Mouse (Mus musculus): ENCODE results near the gene Mtcl1. TPM values are rescaled to one million over a fixed set of nuclear protein-coding genes. Genes with fewer than 3 reads are reported as not detected.

The Mtcl1 gene
- total RNA-seq, 2 experiments from 2014 or later, result 30.7 to 37.8 TPM

DNA sequence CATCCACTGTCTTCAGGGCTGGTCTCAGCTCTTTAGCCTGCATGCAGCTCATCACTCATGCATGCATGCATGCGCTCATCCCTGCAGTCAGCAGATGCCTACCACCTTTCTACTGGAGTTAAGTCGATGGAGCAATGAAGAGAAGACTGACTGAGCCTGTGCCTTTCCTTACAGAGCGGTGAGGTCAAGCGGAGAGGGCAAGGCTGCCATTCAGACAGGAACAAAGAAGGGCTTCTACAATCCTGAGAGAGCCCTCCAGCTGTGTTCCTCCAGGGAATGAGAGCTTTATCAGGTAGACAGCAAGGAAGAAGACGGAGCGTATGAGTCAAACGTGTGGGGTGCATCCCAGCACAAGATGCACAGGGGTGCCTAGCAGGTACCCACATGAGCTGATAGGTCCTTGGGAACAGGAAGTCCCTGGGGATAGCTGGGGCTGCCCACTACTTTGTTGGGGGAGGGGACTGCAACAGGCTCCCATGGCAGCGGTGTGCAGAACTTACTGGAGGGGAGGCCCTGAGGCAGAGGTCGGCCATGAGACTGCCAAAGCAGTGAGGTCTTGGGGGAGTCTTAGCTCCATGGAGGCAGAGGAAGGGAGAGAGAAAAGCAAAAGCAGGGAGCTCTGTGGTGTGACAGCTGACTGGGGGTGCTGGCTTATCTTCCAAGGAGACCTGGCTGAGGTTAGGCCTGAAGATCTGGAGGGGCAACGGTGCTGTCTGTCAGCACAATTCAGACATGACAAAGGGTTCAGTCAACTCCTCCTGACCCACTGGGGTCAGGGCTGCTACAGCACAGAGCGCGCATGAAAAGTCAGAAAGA lies 37.2 kb downstream of the Mtcl1 start:
- DNase-seq (ENCODE audit: extremely low spot score in 1 of 2, low spot score in 1 of 2), result no peak

- no peak for DNase-seq (ENCODE audit: extremely low spot score in 1 of 2, low spot score in 1 of 2)
These were observed 38.6 kb downstream of the Mtcl1 start for GRCm38 (mm10) chr17:66410884-66411426.

DNA sequence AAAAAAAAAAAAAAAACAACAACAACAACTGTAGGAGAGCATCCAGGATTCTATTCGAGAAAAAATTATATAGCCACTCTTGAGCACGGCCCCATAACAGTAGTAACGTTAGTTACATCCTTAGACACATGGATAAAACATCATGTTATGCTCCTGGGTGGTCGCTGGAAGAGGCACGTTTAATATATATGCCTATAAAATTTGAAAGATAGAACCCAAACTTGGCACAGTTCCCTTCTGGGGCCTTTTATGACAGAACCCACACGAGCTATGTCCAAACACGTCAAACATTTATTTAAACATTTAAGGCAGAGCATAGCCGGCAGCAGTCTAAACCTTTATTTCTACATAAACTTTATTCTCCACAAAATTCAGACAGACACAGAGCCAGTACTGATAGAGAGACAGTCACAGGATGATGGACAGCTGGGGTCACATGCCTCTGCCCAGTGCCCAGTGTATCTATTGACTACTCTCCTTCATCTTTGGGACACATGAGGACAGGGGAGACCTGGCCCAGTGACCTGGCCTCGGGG lies 40.4 kb downstream of the Mtcl1 start:
- DNase-seq (ENCODE audit: extremely low spot score in 1 of 2, low spot score in 1 of 2), result no peak

DNA sequence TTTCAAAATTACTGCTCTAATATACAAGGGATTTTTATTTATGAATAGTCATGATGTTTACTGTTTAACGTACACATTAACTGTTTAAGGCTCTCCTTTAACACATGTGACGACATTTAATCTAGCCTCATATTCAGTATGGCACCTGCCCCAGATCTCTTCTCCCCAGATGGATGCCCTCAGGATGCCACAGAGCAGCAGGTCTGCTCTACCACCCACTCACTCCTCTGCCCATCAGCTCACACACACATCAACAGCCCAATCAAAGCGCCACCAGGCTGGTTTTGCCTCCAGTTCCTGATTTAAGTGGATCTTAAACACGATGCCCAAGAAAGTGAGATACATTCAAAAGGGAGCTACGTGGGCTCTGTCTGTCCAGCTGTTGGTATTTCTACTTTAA lies 41.1 kb downstream of the Mtcl1 start:
- DNase-seq (ENCODE audit: extremely low spot score in 1 of 2, low spot score in 1 of 2), result no peak

- no peak for DNase-seq (ENCODE audit: extremely low spot score in 1 of 2, low spot score in 1 of 2)
These were observed 41.7 kb downstream of the Mtcl1 start for GRCm38 (mm10) chr17:66407833-66408232.

DNA sequence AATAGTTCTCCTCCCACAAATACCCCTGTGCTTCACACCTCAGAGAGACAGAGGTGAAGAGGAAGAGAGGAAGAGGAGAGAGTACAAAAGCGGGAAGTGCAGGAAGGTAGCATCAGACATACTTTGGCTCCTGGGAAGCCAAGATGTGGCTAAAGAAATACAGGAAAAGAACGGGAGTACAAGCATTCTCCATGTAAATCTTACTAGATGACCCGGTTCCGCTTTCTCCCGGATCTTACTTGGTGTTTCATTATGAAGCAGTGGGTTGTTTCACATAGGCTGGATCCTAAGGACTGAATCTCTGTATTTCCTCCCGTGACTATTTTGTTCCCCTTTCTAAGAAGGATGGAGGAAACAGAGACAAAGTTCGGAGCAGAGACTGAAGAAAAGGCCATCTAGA lies 43.9 kb downstream of the Mtcl1 start:
- no peak for DNase-seq (ENCODE audit: extremely low spot score in 1 of 2, low spot score in 1 of 2)

DNA sequence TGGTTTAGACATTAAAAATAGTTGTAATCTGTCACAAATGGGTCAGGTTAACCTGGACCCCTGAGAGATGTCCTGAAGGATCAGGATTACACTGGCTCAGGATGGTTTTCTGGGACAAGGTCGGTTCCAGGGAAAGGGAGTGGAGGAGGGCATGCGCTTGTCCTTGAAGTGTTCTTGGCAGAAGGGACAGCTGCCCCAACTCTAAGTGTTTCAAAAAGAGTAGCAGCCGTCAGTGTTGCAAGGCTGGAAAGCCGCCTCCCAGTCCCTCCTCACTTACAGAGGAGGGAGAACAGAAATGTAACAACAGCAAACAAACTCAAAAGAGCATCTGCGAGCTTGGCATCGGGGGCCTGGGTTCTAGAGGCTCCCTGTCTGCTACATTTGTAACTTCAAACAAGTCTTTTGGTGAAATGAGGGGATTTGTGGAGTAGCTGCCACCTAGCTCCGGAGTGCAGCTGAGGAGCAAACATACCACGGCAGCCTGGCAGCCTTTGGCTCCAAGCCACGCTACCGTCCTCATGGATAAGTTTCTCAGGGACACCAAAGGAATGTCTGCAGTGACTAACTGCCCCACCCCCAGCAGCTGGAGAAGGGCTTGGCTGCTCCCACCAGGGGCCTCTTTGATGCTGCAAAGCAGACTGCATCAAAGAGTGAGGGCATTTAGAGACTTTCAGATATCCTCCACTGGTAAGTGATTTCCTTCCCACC lies 44.5 kb downstream of the Mtcl1 start:
- DNase-seq (ENCODE audit: extremely low spot score in 1 of 2, low spot score in 1 of 2), result peak in 1 of 2 experiments; percentile 14

GRCm38 (mm10) chr17:66402791-66403470 lies 46.6 kb downstream of the Mtcl1 start:
- no peak for DNase-seq (ENCODE audit: extremely low spot score in 1 of 2, low spot score in 1 of 2)

- no peak for DNase-seq (ENCODE audit: extremely low spot score in 1 of 2, low spot score in 1 of 2)
These were observed 47.8 kb downstream of the Mtcl1 start for GRCm38 (mm10) chr17:66401596-66402265.

- no peak for DNase-seq (ENCODE audit: extremely low spot score in 1 of 2, low spot score in 1 of 2)
These were observed 49.8 kb downstream of the Mtcl1 start for GRCm38 (mm10) chr17:66399780-66400179.

DNA sequence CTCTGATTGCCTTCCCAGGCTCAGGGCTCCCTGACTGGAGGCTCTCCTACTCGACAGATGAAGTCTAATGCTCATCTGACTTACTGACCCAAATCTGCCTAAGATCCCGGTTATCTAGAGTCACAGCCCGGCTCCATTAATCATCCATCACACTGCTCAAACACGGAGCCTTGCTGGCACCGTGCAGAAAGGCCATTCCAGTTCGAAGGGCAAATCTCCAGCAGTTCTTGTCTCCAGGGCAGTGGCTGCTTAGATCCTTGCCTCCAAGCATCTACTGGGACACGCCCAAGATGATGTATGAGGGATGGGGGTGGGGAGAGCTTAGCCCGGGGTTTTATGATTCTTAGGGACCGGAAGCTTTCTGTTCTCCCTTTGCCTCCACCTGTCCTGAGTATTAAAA lies 55.0 kb downstream of the Mtcl1 start:
- no peak for DNase-seq (ENCODE audit: extremely low spot score in 1 of 2, low spot score in 1 of 2)

- no peak for DNase-seq (ENCODE audit: extremely low spot score in 1 of 2, low spot score in 1 of 2)
These were observed 61.2 kb downstream of the Mtcl1 start for GRCm38 (mm10) chr17:66388307-66388706.

- no peak for DNase-seq (ENCODE audit: extremely low spot score in 1 of 2, low spot score in 1 of 2)
These were observed 68.2 kb downstream of the Mtcl1 start for GRCm38 (mm10) chr17:66381338-66381737.

DNA sequence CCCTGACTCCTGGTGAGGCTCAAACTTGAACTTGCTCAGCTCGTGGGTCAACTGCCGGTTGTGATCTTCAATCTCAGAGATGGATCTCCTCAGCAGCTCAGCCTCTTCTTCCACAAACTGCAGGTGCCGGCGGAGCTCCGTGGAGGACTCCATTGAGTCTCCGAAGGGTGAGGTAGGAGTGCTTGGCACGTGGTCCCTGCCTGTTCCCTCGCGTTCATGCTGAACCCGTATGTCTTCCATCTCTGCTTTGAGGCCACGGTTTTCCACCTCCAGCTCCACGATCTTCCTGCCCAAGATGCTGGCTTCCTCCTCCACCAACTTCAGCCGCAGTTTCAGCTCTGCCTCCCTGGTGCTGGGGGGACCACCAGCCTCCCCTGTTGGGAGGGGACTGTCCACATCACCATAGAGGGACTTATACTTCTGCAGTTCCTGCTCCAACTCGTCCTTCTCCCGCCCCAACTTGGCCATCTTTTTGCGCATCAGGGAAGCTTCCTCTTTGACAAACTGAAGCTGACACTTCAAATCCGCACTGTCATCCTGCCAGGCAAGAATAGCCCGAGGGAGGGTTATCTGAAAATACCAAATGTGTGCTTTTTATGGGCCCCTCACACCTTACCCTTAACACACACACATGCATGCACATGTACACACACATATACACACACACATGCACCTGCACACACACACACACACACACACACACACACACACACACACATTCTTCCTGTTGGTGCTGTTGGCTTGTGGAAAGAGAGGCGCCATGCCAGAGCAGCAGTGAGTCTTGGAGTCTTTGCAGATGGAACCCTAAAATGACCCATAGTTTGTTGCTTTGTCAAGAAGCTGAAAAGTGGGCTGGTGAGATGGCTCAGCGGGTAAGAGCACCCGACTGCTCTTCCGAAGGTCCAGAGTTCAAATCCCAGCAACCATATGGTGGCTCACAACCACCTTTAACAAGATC lies 69.4 kb downstream of the Mtcl1 start:
- DNase-seq (ENCODE audit: extremely low spot score in 1 of 2, low spot score in 1 of 2), result no peak

DNA sequence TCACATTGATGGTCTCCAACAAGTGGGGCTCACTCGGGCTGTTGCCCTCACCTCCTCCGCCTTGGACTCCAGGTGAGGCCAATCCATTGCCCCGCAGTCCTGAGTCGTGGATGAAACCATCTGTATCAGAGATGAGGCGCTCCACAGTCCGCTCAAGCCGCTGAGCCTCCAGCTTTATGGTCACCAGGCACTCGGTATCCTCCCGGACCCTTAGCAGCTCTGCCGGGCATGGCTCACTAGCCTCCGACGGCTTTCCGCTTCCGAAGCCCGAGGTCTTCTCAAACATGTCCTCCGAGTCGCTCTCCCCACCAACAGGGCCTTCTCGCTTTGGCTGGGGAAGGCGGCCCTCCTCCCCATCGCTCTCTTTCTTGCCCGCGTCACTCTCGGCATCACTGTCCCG lies 70.2 kb downstream of the Mtcl1 start:
- DNase-seq (ENCODE audit: extremely low spot score in 1 of 2, low spot score in 1 of 2), result no peak

GRCm38 (mm10) chr17:66378127-66378526 lies 71.4 kb downstream of the Mtcl1 start:
- no peak for DNase-seq (ENCODE audit: extremely low spot score in 1 of 2, low spot score in 1 of 2)

- no peak for DNase-seq (ENCODE audit: extremely low spot score in 1 of 2, low spot score in 1 of 2)
These were observed 74.8 kb downstream of the Mtcl1 start for GRCm38 (mm10) chr17:66374633-66375272.

DNA sequence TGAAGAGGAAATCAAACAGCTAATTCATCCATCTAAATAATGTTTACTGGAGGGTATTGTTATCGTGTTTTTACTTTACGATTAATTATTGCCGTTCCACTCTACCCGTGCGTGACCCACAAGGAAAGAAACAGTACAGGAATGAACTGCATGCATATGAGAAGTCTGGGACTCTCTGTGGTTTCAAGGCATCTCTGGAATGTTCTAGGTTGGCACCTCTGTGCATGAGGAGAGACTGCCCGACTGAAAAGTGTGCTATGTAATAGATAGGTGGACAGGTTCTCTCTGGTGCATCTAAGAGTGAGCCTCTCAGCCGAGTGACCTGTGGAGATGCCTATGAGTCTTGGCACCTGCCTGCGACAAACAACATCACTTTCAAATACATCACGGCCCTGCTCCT lies 78.7 kb downstream of the Mtcl1 start:
- no peak for DNase-seq (ENCODE audit: extremely low spot score in 1 of 2, low spot score in 1 of 2)

- DNase-seq (ENCODE audit: extremely low spot score in 1 of 2, low spot score in 1 of 2), result no peak
These were observed 79.8 kb downstream of the Mtcl1 start for GRCm38 (mm10) chr17:66369777-66370176.
